In the genomic region with DNA sequence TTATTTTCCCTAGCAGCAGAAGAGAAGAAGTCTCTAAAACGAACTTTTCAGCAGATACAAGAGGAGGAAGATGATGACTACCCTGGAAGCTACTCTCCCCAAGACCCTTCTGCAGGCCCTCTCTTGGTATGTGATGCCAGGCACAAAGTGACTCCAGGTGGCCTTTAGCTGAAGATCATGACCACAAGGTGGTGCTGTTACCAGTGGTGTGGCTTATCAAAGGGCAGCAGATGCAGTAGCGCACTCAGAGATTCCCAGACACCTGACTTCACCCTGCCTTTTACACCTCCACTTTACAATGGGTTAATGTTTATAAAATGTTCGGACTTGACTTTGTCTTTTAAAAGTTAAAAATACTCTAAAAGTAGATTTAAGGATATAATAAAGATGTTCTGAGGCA, we compare ENCODE assay signal across 7 mouse cellular contexts. TPM values are rescaled to one million over a fixed set of nuclear protein-coding genes. Genes with fewer than 3 reads are reported as not detected.
DNase-seq lines count a peak whose midpoint lies in the region; ATAC-seq lines count a peak whose summit lies in the region.

No protein-coding gene starts in this region.

- H3K4me1 ChIP-seq in liver, embryonic 15.5 days (replicated peaks) = peaks cover 5% of the 10 kb centered on the region; the same call in 1 of the 2 replicates

- H3K4me3 ChIP-seq in liver, embryonic 15.5 days (replicated peaks) = no peak overlapping the region

- H3K9ac ChIP-seq in liver, embryonic 15.5 days = no peak overlapping the region

- DNase-seq in ovary, postnatal 36 days (ENCODE audit: low spot score) = peak; percentile 22
- DNase-seq in ovary, postnatal 10 days (ENCODE audit: low spot score) = no peak
- DNase-seq in ZHBTc4 (ENCODE audit: low read depth, low spot score) = peak; percentile 76
- DNase-seq in cerebellum, postnatal 10 days = peak; percentile 83 to 89
- DNase-seq in heart, postnatal 4 days = peak; percentile 70
- DNase-seq in spleen, adult 12 weeks (ENCODE audit: low spot score) = peak; percentile 50

- no peaks in the 10 kb centered on the region for H3K9me3 ChIP-seq in liver, embryonic 15.5 days (replicated peaks)

- WGBS in liver, embryonic 15.5 days (ENCODE audit: insufficient replicate concordance) = 37% methylated on average over 3 of the region's 3 CpGs

- H3K27ac ChIP-seq in liver, embryonic 15.5 days (replicated peaks) = no peak overlapping the region

- H3K36me3 ChIP-seq in liver, embryonic 15.5 days (replicated peaks) = peaks cover 84% of the 10 kb centered on the region

- ATAC-seq in liver, embryonic 15.5 days (ENCODE audit: insufficient read depth) = peak; percentile 64

- no peak overlapping the region for H3K4me2 ChIP-seq in liver, embryonic 15.5 days

- no peaks in the 10 kb centered on the region for H3K27me3 ChIP-seq in liver, embryonic 15.5 days

RNA-seq across cellular contexts. Expression of gene Rprd1b, which starts 19.6 kb away (rescaled TPM):
- 10 to 100 TPM; 29.0 to 36.3 TPM for total RNA-seq in heart, postnatal 4 days (2021)
- polyA plus RNA-seq in liver, embryonic 15.5 days (2015; fragmentation: Nextera tagmentation; extraction: Ambion mirVana) = 27.5 and 28.6 TPM in 2 replicates

RNA-seq across cellular contexts. Expression of gene Tti1, which starts 19.7 kb away (rescaled TPM):
- total RNA-seq in heart, postnatal 4 days (2021) = 10 to 100 TPM; 25.2 to 27.4 TPM
- 12.0 and 12.2 TPM in 2 replicates for polyA plus RNA-seq in liver, embryonic 15.5 days (2015; fragmentation: Nextera tagmentation; extraction: Ambion mirVana)
